Comparison of ENCODE assay signal across 15 mouse cellular contexts in the genomic region with DNA sequence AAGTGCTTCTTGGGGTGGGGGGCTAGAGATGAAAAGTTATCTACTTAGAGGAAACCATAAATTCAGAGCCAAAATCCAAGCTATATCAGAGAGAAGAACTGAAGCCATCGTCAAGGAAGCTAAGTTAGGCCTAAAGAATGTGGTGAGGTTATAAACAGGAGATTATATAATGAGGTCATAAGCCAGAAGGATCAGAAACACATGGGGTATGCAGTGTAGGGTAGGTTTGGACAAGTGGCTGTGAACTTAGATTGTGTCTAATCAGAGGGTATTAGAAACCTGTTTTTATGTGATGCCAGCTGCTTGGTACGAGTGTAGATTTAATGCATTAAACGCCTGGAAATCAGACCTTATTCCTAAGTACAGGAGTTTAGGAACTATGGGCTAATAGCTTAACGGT.
"Had no signal": no experiment of that assay in that cellular context is flagged by ENCODE, and none has a peak within 500 bp of the region (broad histone marks: within the 10 kb centered on the region; RNA-seq: fewer than 3 reads in every experiment).

No protein-coding gene starts in this region.

- H3K36me3 ChIP-seq: neural tube, embryonic 15.5 days; stomach, embryonic 15.5 days had no signal

- H3K4me3 ChIP-seq: neural tube, embryonic 15.5 days; stomach, embryonic 15.5 days had no signal

- H3K27ac ChIP-seq: neural tube, embryonic 15.5 days; stomach, embryonic 15.5 days; stomach, postnatal 0 days had no signal

- DNase-seq: retina, postnatal 1 day; right cerebral cortex, adult 18-20 months; right cerebral cortex, postnatal 14 days; right cerebral cortex, postnatal 25 days; right cerebral cortex, postnatal 4 days; spleen, adult 18-20 months; thymus, adult 18-20 months; thymus, adult 2 months; thymus, postnatal 14 days; thymus, postnatal 25 days; thymus, postnatal 36 days; thymus, postnatal 4 days had no signal

- H3K9ac ChIP-seq: neural tube, embryonic 15.5 days; stomach, embryonic 15.5 days had no signal

- H3K27me3 ChIP-seq: neural tube, embryonic 15.5 days; stomach, embryonic 15.5 days had no signal

- H3K4me1 ChIP-seq: neural tube, embryonic 15.5 days; stomach, embryonic 15.5 days had no signal

- H3K9me3 ChIP-seq: neural tube, embryonic 15.5 days; stomach, embryonic 15.5 days had no signal

- H3K4me2 ChIP-seq: neural tube, embryonic 15.5 days; stomach, embryonic 15.5 days had no signal
